Mouse (Mus musculus) CD4-positive helper T cell, adult 2 months (primary cell): Measurements from ENCODE around the gene Tcte2.

ENCODE experiments used
- DNase-seq: peaks from one replicate; pipeline ENCODE4 v3.0.0-alpha.2; 2012; ENCODE audit warnings: low read depth, missing footprints, low spot score

The Tcte2 gene

DNA sequence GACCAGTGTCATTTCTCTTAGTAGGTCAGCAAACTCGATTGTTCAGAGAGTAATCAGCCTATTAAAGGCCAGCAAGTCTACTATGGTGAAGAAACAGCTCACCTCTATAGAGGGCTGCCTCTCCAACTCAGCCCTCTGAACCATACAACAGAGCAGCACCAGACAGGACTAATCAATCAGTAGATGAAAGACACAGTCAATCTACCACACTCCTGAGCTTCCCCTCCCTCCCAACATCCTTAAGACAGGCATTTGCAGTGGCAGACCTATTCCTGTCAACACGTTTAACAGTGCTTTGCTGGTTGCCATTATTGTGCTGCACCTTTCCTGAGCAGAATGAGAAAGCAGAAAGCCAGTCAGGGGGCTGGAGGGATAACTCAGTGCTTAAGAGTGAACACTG is 16.3 kb downstream of the Tcte2 start:
- no peak for DNase-seq

DNA sequence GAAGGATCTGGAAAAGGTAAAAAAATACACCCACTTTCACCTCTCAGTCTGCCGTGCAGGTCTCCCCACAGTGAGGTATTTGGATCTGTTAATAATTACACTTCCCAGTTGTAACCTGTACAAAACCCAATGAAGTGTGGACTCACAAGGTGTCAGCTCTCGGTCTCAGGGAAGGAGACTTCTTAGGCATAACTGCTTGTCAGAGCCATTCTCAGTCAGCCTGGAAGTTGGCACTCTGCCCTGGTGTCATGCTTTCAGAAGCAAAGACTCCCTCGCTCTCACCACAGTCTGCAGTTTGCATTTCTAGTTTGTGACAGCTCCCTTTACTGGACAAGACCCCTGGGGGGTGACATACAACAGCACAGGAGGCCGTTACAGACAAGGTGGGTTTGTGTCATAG is 16.8 kb downstream of the Tcte2 start:
- DNase-seq = no peak

DNA sequence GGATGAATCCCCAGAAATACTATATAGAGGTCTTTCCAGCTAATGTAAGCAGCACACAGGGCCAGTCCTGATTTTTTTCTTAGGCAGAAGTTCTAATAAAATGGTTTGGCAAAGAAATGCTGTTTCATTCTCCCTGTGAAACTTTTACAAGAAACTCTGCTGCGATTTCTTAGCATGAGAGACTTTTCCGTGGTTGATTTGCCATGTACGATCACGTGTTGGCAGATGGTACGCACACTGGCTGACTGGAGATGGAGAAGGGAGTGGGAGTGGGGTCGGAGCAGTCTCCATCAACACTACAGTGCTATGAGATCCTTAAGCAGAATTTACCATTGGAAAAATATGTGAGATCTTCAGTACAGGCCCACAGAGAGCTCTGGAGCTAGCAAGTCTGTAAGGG is 17.4 kb downstream of the Tcte2 start:
- DNase-seq = no peak

DNA sequence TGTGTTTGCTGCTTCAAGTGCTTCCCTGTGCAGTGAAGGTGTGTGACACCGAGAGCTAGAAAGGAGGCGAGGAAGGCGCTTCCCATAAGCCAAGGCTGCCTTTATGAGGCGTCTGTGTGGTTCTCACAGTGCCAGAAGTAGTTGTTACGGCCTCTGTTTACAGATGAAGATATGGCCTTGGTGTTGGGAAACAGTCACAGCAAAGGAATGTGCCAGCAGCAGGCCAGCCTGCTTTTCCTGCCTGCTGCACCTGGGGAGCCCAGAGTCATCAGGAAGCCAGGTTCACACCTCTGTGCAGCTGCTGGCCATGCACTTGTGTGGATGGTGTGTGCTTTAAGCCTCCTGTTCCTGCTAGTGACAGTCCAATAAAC is 17.9 kb downstream of the Tcte2 start:
- no peak for DNase-seq

DNA sequence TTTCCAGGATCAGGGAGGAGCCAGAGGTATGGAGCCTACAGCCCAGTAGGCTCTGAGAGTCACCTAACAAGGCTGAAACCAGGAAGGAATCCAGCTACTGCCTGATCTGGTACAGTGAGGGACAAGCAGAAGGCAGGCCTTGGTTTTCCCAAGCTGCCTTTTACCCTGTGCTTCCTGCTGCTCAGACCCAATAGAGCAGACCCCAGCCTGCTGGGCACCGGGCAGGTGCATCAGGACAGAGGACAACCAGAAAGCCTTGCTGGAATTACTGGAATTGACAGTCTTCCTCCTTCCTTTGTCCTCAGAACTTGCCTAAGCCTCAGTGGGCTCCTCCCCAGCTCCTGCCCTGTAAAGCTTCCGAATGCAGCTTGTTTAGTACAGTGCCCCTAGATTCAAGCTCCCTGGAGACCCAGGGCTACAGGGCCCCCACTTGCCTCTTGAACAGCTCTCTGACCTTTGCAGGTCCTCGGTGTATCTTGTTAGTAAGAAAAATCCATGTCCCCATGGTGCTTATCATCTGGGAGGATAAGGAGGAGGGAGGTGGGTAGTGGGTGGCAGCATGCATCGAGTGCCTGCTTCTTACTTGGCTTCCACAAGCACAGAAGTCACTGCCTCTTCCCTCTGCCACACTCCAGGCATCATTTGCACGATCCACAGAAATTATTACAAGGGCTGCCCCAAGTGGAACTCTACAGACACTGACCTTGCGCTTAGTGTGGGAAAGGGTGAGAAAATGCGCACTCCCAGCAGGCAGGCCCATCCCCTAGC is 18.5 kb downstream of the Tcte2 start:
- DNase-seq = no peak

DNA sequence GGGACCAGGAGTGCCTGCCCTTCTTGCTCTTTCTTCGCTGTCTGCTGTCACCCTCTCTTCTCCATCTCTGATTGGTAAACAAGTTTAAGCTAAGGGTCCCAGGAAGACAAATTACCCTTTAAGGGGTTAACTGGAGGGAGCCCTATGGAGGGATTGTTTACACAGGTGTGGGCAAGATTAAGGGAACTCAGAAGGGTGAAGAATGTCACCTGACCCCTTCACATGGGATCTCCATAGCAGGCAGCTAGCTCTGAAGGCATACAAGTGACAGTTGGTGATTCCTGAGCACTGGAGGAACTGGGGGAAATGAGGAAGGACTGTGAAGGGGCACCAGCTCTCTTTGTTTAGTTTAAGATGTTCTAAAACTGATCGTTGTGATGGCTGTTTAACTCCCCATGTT is 19.3 kb downstream of the Tcte2 start:
- no peak for DNase-seq

DNA sequence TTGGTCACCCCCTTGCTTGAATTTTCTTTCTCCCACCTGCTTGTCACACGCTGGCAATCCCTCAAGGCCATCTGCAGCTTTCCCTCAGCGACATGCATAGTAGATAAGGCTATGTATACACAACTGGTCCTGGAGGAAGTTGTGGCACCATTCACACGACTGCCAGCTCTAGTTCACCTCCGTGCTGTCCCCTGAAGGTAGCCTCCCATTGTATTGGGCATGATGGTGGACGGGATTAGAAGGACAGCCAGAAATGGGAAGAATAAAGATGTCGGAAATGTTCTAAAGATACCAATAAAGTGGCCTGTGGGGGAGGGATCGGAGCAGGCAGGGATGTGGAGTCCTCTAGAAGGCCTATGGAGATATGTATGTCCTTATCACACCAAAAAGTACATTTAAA is 20.0 kb downstream of the Tcte2 start:
- no peak for DNase-seq

DNA sequence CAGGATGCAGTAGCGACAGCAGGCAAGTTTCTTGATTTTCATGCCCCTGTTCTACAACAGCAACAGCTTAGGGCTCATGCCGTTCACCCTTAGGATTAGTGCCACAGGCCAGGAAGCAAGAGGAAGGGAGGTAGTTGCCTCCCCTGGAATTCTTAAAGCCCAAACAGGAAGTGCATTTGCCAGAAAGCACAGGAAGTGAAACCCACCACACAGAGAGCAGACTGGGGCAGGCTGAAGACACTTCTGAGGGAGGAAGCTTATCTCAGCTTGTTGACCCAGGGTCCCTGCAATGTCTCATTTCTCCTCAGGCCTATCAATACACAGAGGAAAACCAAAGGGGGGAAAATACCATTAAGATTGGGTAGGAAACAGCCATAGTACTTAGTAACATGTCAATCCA is 20.8 kb downstream of the Tcte2 start:
- no peak for DNase-seq

DNA sequence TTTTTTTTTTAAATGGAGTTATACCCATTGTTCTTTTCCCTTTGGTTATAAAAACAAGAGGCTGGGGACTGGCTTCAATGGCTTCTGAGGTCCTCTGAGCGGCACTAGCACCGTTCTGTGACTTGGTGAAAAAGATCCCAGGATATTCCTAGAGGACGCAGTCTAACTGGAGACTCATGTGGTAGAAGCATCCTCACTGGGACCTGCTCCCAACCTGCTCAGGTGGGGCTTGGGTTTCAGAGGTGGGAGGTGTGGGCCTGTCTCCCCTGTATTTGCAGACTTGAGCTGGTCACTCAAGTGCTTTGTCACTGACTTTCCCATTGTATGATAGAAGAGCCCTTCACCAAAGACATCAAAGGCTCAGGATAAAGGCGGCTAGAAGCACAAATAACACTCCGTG is 21.6 kb downstream of the Tcte2 start:
- DNase-seq = no peak

DNA sequence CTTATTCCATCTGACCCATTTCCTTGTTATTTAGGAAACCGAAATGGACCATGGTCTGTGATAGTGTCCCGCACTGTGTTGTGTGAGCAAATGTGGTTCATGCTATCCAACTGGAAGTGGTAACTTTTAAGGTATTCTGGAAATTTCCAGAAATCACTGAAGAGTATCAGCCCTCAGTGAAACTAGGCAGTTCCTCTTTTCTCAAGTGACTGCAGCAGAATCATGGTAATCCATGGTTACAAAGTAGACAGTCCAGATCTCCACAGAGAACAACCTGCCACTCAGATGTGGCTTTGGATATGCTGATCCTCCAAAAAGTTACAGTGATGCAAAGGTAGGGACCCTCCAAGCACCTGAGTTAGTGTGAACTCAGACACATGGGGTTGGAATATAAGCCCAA is 22.7 kb downstream of the Tcte2 start:
- no peak for DNase-seq

DNA sequence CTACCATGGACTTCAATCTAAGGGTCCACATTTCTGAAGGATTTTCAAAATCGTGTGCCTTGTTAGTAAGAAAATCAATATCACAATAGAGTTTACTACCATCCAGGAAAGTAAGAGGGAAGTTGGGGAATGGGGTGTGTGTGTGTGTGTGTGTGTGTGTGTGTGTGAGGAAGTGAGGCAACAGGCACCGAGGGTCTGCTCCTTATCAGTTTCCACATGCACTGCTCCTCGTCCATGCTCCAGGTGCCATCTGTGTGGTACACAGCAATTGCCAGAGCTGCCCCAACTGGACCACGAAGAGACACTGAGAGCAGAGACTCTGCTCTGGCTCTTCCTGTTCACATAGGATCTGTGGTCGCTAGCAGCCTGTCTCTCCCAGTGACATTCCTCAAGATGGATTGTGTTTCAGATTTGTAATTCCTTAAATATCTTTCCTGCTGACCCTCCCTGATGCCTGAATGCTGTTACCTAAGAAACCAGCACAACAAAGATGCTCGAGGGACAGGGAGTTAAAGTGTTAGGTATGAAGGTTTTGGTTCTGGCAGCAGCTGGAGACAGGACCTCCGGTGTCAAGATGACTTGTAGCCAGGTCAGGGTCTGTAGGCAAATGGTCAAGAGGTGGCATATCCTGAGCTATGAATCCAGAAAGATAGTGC is 23.4 kb downstream of the Tcte2 start:
- DNase-seq = no peak

DNA sequence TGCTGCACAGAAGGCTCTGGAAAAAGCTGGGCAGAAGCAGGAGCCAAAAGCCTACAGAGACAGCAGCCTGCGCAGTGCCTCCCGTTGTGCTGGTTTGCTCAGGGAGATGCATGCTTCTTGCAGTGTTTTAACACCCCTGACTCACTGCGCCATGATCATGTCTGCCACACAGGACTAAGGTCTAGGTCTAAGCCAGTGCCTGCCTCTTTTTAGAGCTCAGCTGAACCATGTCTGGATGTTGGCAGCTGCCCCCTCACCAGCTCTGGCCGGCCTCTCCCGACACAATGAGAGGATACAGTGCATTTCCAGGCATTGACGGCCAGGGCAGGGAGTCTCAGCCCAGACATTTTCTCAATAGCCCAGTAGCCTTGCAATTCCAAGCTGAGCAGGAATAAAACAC is 24.3 kb downstream of the Tcte2 start:
- no peak for DNase-seq

DNA sequence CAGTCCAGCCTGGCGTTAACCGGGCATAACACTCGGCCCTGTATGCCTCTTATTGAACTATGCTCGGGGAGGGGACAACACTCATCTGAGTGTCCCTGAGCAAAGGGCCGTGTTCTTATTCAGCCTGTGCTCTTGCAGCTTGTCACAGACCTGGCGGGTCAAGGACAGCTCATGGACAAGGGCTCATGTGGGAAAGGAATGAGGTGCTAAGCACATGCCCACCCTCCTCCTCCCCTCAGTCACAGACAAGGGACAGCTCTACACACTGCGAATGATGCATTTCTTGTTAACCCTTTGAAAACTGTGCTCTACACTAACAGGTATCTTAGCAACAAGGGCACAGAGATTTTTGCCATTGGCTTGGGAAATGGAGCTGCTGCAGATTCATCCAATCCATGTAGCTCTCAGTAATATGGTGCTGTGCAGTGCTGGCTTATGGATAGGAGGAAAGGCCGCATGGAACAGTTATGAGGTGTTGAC is 25.8 kb downstream of the Tcte2 start:
- DNase-seq = no peak

DNA sequence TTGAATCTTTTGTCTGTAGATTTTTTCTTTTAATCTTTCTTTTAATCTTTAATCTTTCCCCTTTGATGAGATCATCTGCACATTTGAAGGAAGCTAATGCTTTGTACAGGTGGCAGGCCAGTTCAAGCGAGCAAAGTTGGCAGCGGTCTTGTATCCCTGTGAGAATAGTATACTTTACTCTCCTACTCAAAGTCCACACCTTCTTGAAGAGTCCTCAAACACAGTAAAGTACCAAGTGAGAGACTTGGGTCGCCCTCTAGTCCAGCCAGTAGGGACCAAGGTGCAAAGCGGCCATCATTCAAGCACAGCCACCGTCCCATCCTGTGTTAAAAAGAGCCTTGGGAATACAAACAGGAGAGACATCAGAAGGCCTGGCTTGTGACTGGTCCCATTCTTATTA is 26.6 kb downstream of the Tcte2 start:
- no peak for DNase-seq

DNA sequence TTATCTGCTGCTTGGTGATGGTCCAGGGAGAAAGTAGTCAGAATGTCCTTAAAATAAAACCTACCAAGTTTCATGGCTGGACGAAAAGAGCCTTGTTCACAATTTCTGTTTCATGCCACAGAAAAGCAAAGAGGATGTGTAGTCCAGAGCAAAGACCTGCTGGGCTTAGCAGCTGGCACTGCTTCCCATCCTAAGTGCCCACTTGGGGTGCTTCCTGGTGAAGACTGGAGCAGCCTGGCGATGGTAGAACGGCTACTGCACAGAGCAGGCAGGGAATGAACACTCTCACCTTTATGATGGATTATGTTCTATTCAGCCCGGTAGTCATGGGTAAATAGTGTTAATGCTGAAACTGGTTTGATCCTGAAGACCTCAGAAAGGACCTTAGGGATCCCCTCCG is 27.7 kb downstream of the Tcte2 start:
- DNase-seq = no peak

DNA sequence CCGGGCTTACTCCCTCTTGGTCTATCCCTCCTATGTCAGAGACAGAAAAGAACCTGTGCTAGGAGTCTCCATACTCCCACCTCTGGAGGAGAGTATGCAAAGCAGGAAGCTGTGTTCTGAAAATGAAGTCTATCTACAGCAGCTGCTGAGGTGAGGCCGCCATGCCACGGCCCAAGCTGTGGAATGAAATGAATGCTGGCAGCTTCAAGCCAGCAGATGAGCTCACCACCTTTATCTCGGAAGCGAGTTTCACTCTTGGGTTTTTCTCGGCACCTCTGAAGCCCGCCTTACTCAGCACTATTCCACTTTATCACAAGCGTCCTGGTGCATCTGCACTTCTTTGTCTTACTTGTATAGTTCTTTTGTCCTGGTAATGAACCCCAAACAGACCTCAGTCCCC is 28.9 kb downstream of the Tcte2 start:
- DNase-seq = no peak

DNA sequence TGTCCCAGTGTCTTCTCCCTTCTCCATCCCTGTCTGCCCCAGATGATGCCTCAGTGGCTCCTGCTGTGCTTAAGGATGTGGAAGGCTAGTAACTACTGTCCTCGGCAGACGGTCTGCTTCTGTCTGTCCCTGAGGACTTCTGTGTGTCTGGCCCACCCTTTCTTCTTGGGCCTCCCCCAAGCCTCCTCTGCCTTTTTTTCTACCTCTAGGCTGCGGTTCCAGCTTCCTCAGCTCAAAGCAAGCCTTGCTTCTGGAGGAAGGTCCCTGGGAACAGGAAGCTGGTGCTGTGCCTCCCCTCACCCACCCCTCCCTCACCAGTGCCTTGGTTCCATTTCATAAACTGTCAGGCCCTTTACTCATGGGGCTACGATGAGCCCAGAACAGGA is 29.9 kb downstream of the Tcte2 start:
- no peak for DNase-seq

DNA sequence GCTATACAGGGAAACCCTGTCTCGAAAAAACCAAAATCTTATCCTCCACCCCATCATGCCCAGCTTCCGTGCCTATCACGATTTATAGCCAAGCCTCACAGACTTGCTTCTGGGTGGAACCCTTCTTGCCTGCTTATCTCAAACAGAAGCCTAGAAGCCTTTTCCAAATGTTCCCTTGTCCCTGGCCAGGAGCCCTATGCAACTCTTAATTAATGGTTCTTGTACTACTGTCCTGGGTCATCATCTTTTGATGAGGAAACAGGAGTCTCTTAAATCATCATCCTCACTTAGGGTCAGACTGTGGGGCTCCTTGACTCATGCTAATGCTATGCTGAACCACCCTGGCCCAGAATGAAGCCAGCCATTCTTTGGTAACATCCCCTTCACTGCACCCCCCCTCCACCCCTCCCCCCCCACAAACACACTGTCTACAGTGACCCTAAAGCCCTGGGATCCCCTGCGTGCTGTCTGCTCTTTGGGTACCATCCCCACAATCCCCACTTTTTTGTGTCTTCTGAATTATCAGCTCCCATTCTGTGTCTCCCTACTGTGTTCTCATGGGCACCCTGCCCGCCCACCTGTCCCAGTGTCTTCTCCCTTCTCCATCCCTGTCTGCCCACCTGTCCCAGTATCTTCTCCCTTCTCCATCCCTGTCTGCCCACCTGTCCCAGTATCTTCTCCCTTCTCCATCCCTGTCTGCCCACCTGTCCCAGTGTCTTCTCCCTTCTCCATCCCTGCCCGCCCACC is 30.5 kb downstream of the Tcte2 start:
- DNase-seq = no peak

DNA sequence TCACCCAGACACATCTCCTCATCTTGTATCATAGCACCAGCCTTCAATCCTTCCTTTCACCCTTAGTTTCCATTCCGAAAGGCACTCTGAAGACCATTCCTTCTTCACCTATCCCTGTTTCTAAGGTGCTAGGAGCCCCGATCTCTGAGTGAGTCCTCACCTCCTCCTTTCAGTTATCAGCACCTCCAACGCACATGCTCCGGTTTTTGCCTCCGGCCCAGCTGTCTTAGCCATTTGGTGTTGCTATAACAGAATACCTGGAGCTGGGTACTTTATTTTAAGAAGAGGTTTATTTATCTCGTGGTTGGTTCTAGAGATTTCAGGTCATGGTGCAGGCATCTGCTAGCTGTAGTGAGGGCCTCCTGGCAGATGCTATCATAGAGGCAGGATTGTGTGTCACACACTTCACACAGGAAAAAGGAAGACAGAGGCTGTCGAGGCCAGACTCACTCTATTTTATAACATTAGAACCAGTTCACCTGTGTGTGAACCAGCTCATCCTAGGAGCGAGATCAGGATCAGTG is 34.7 kb downstream of the Tcte2 start:
- no peak for DNase-seq

DNA sequence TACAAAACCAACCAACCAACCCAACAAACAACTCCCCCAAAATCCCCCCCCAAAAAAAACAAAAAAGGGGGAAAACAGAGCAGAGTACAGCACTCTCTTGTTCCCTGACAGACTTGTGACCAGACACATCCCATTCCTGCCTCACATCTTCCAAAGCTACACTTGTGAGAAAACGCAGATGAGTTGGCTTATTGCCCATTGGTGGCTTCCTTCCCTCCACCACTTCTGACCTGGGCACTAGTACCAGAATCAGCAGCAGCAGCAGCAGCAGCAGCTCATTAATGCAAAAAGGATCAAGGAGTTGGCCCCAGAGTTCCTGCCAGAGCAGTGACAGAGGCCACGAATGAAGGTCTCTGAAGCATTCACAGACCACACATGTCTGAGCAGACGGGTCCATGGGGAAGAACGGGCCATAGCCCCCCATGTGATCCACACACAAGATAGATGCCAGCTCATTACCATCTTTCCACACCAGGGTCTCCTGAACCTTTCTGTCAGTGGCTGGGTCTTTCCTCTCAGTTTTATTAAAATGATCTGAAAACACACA is 36.5 kb downstream of the Tcte2 start:
- no peak for DNase-seq

DNA sequence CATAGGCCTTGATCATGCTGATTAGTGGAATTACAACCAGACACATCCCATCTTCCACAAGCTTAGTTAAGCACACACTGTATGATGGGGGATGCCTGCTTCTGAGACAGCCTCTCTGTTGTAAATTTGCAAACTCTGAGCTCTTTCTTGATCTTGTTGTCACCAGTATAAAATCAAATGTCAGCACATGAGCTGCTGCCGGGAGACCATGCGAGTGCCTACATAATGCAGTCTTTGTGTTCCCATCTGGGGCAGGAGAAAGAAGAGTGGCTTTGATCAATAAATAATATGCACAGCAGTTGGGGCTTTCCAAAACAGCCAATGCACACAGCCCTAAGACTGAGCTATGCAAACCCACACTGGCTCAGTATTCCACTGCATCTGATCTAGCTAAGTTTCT is 39.2 kb downstream of the Tcte2 start:
- no peak for DNase-seq

DNA sequence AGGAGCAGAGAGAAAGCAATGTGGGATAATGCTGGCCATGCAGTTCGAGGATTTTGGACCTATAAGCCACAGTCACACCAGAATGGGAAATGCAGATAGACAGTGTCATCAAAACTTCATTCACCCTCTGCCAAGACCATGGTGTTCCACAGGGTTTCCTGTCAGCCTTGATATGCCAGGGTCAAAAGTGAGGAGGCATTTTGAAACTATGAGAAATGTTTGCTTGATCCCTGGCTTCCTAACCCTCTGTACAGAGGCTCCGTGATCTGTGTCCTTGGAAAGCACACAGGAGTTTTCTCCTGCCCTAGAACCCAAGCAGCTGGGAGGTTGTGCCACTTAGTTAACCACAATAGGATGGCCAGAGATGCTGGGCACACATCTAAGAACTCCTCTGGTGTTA is 40.3 kb downstream of the Tcte2 start:
- DNase-seq = no peak
